Mouse (Mus musculus) stomach, embryonic 16.5 days (tissue): ENCODE data around the gene Hivep3. TPM values are rescaled to one million over a fixed set of nuclear protein-coding genes. Genes with fewer than 3 reads are reported as not detected.
A peak's percentile ranks its signal among the peaks of the same experiment; 100 is the strongest.

ENCODE experiments used
- ATAC-seq: fragments of 200-750 bp; cut with Nextera tagmentation; 2 replicates; pipeline ENCODE4 v1.8.0; 2017; ENCODE audit warnings: moderate number of reproducible peaks, moderate TSS enrichment; ENCODE audit not compliant: insufficient read depth, low FRiP score
- H3K27ac ChIP-seq: fragments of 300-500 bp; sonication (generic); 2 replicates; pipeline ENCODE4 v1.5.1; 2014; ENCODE audit warnings: low read length
- H3K27me3 ChIP-seq: fragments of 300-500 bp; sonication (generic); 2 replicates; pipeline ENCODE4 v1.6.1; 2014; ENCODE audit warnings: low read length, control low read depth, mixed read lengths; ENCODE audit not compliant: control insufficient read depth, insufficient read depth
- H3K36me3 ChIP-seq: fragments of 300-500 bp; sonication (generic); 2 replicates; pipeline ENCODE4 v1.6.1; 2014; ENCODE audit warnings: low read length; ENCODE audit not compliant: control insufficient read depth, insufficient read depth
- H3K4me1 ChIP-seq: fragments of 300-500 bp; sonication (generic); 2 replicates; pipeline ENCODE4 v1.6.1; 2014; ENCODE audit warnings: low read length, control low read depth, mixed read lengths; ENCODE audit not compliant: control insufficient read depth, insufficient read depth
- H3K4me2 ChIP-seq: fragments of 300-500 bp; sonication (generic); 2 replicates; pipeline ENCODE4 v1.6.1; 2014; ENCODE audit warnings: low read depth, low read length, mixed read lengths
- H3K4me3 ChIP-seq: fragments of 300-500 bp; sonication (generic); replicated peaks from 2 replicates; pipeline ENCODE4 v1.5.1; 2014; ENCODE audit warnings: mild to moderate bottlenecking, low read length
- H3K9ac ChIP-seq: fragments of 300-500 bp; sonication (generic); 2 replicates; pipeline ENCODE4 v1.6.1; 2014; ENCODE audit warnings: low read length
- H3K9me3 ChIP-seq: fragments of 300-500 bp; sonication (generic); replicated peaks from 2 replicates; pipeline ENCODE4 v1.6.1; 2016; ENCODE audit warnings: low read length, control low read depth; ENCODE audit not compliant: control insufficient read depth
- WGBS: fragments of 180-500 bp; shearing (Covaris S2); extraction: QIAGEN DNeasy Blood & Tissue Kit; methylation state at CpG from one replicate; pipeline ENCODE4 v1.1.7; 2014; 5-methylcytosine and 5-hydroxymethylcytosine counted together
- polyA plus RNA-seq: library from polyadenylated mRNA; unstranded; fragments of >200 nt; fragmentation: Nextera tagmentation; extraction: Ambion mirVana; gene quantifications from 2 replicates; pipeline ENCODE4 v1.2.1, GENCODE M21; 2015

The Hivep3 gene
- polyA plus RNA-seq, 1 experiment from 2014 or later = 8.8 TPM

DNA sequence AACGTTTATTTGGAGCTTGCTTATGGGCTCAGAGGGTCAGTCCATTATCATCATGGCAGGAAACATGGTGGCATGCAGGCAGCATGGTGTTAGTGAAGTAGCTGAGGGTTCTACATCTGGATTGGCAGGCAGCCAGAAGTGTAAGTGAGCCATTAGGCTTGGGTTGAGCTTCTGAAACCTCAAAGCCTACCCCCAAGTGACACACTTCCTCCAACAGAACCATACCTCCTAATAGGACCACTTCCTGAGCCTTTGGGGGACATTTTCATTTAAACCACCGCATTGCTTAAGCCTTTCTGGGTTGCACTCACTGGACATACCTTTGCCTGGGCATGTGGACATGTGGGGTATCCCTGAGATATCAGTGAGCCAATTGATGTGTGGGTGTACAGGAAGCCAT lies 307.9 kb downstream of the Hivep3 start:
- ATAC-seq = no peak
- H3K9ac ChIP-seq = no peak overlapping the region
- H3K27ac ChIP-seq = no peak overlapping the region
- WGBS = 89% methylated on average over 2 of the region's 2 CpGs
- H3K4me3 ChIP-seq = no peak overlapping the region
- H3K4me2 ChIP-seq = no peak overlapping the region
- no peaks in the 10 kb centered on the region for H3K4me1 ChIP-seq
- H3K36me3 ChIP-seq = no peaks in the 10 kb centered on the region
- H3K9me3 ChIP-seq = no peaks in the 10 kb centered on the region
- H3K27me3 ChIP-seq = no peaks in the 10 kb centered on the region

DNA sequence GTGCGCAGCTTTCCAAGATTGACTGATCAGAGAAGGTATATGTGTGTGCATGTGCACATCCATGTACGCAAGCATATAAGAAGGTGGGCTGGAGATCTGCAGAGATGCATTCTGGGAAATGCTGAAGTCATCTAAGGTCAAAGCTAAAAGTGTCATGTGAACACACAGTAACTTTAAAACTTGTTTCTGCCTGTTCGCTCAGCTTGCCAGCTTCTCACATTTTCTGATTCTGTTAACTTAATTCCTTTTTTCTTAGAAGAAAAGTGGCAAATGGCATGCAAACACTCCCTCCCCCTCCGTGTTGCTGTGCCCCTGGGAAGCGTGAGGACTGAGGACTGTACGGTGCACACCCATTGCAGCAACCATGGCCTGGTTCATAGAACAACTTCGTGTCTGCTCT lies 308.9 kb downstream of the Hivep3 start:
- H3K4me1 ChIP-seq = peaks cover 3% of the 10 kb centered on the region; the same call in 1 of the 2 replicates
- no peak for ATAC-seq
- H3K27ac ChIP-seq = no peak overlapping the region
- no peak overlapping the region for H3K4me3 ChIP-seq
- H3K4me2 ChIP-seq = no peak overlapping the region
- WGBS = 79% methylated on average over 7 of the region's 7 CpGs
- H3K36me3 ChIP-seq = no peaks in the 10 kb centered on the region
- no peaks in the 10 kb centered on the region for H3K9me3 ChIP-seq
- no peak overlapping the region for H3K9ac ChIP-seq
- no peaks in the 10 kb centered on the region for H3K27me3 ChIP-seq

DNA sequence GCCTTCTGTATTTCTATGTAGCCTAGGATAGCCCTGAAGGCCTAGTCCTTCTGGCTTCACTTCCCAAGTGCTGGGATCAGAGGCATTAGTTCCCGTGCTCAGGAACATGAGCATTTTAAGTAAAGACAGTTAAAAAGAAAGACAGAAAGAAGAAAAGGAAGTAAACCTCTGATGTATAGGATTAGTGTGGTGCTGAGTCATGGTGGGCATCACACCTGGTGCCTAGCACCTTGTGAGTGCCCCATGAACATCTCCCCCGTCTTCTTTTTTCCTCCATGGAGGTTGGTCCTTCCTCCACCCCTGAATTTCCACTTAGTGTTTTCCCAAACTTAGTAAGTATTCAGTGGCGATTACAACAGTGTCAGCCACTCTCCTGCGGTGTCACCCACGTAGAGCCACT lies 311.0 kb downstream of the Hivep3 start:
- 81% methylated on average over 5 of the region's 5 CpGs for WGBS
- no peak overlapping the region for H3K27ac ChIP-seq
- ATAC-seq = no peak

DNA sequence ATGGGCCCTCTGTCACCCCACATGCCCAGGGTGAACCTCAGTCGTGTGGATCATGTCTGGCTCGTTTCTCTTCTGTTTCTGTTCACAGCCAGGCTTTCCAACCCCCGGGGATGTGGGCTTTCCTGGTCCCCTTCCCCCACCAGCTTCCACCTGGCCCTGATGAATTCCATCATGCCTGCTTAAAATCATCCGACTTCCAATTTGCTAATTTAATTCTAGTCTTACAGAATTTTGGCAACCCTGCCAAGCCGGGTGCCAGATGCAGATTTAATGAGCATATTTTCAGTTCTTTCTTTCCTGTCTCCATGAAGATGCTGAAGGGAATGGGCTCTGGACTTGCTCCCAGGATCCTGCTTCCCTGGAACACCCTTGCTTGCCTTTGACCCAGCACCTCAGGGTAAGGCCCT lies 311.6 kb downstream of the Hivep3 start:
- no peak overlapping the region for H3K4me3 ChIP-seq
- no peaks in the 10 kb centered on the region for H3K27me3 ChIP-seq
- no peak overlapping the region for H3K9ac ChIP-seq
- H3K4me1 ChIP-seq = peaks cover 3% of the 10 kb centered on the region; the same call in 1 of the 2 replicates
- no peak overlapping the region for H3K4me2 ChIP-seq
- no peak for ATAC-seq
- 0 out of 2 replicates have a peak overlapping the region, but pooled peaks have one; percentile 6 for H3K27ac ChIP-seq
- H3K36me3 ChIP-seq = no peaks in the 10 kb centered on the region
- H3K9me3 ChIP-seq = no peaks in the 10 kb centered on the region
- 37% methylated on average over 5 of the region's 5 CpGs for WGBS

More for the DNA sequence above, 311.0 kb downstream of the Hivep3 start:
- Histone ChIP-seq H3K36me3 (no peaks in the 10 kb centered on the region), H3K4me2 (no peak overlapping the region), H3K9me3 (no peaks in the 10 kb centered on the region), H3K4me3 (no peak overlapping the region), H3K27me3 (no peaks in the 10 kb centered on the region), H3K4me1 (peaks cover 3% of the 10 kb centered on the region; the same call in 1 of the 2 replicates), H3K9ac (no peak overlapping the region)

DNA sequence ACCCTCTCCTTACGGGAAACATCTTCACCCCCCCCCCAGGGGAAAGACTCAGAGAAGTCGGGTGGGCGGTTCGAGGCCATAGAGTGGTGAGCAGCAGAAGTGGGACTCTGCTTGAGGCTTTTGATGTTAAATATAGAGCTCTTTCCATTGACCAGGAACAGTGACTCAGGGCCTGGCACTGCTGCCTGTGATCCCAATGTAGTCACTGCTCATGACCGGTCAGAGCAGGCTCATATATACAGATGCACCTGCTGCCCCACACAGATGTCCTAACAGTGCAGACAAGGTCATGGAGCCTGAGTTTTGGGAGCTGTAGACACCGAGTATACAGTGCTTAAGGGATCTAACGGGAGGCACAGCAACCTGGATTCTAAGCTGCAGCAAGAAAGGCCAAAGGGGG lies 312.3 kb downstream of the Hivep3 start:
- H3K27ac ChIP-seq = no peak overlapping the region
- H3K9me3 ChIP-seq = no peaks in the 10 kb centered on the region
- peaks cover 3% of the 10 kb centered on the region; the same call in 1 of the 2 replicates for H3K4me1 ChIP-seq
- WGBS = 75% methylated on average over 7 of the region's 7 CpGs
- no peak overlapping the region for H3K4me2 ChIP-seq
- H3K9ac ChIP-seq = no peak overlapping the region
- no peak overlapping the region for H3K4me3 ChIP-seq
- H3K27me3 ChIP-seq = no peaks in the 10 kb centered on the region
- ATAC-seq = no peak
- H3K36me3 ChIP-seq = no peaks in the 10 kb centered on the region

DNA sequence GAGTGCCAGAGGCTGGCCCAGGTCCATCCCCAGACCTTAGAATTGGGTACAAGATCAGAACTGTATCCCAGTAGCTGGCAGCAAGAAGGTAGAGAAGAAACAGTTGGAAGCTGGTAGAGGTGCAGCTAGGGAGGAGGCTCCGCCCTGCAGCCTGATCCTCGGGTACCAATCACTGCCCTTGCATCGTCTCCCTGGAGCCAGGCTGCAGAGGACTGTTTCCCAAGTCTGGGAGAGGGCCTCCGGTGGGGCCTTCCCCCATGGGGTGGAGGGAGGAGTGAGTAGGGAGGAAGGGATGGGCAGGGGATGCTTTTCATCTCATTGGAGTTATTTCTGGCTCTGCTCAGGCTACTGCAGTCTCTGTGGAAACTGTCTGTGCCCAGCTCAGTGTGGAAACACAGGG lies 313.5 kb downstream of the Hivep3 start:
- H3K4me3 ChIP-seq = no peak overlapping the region
- H3K36me3 ChIP-seq = no peaks in the 10 kb centered on the region
- no peaks in the 10 kb centered on the region for H3K27me3 ChIP-seq
- no peak overlapping the region for H3K9ac ChIP-seq
- H3K27ac ChIP-seq = no peak overlapping the region
- no peaks in the 10 kb centered on the region for H3K9me3 ChIP-seq
- 28% methylated on average over 4 of the region's 4 CpGs for WGBS
- peaks cover 3% of the 10 kb centered on the region; the same call in 1 of the 2 replicates for H3K4me1 ChIP-seq
- no peak for ATAC-seq
- no peak overlapping the region for H3K4me2 ChIP-seq

DNA sequence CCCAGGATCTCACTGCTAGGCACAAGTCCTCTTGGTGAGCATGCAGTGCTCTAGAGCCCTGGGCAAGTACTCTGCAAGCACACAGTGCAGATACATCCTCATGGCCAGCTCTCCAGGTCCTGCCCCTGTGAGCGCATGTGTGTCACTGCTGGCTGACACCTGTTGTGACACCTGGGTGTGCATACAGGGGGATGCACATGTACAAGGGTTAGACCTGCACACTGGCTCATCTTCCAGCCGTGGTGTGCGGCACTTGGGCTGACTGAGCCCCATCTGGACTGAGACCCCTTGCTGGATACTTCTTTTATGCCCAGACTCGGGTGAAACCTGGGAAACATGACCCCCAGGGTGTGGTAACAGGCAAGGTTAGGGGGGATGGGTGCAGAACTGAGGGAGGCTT lies 314.7 kb downstream of the Hivep3 start:
- Histone ChIP-seq H3K27ac (no peak overlapping the region), H3K9ac (no peak overlapping the region), H3K27me3 (no peaks in the 10 kb centered on the region), H3K36me3 (no peaks in the 10 kb centered on the region), H3K4me1 (peaks cover 3% of the 10 kb centered on the region; the same call in 1 of the 2 replicates), H3K9me3 (no peaks in the 10 kb centered on the region), H3K4me3 (no peak overlapping the region), H3K4me2 (no peak overlapping the region)
- ATAC-seq = no peak
- 81% methylated on average over 4 of the region's 4 CpGs for WGBS

DNA sequence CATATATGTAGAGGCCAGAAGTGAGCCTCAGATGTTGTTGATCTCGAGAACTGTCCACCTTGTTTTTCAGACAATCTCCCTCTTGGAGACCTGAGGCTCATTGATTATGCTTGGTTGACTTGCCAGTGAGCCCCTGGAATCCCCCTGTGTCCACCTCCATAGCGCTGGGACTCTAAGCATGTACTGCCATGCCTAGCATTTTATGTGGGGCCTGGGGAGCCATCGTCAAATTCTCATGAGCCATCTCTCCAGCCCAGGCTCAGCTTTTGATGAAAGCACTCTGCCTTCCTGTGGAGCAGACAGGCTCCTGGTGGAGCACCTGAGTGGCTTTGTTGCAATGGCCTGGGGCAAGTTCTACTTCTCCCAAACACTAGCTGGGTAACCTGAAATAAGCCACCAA lies 316.3 kb downstream of the Hivep3 start:
- Histone ChIP-seq H3K36me3 (no peaks in the 10 kb centered on the region), H3K9me3 (no peaks in the 10 kb centered on the region), H3K4me2 (no peak overlapping the region), H3K4me3 (no peak overlapping the region), H3K9ac (no peak overlapping the region), H3K27me3 (no peaks in the 10 kb centered on the region), H3K27ac (no peak overlapping the region), H3K4me1 (peaks cover 3% of the 10 kb centered on the region; the same call in 1 of the 2 replicates)
- WGBS = 89% methylated on average over 3 of the region's 3 CpGs
- no peak for ATAC-seq

DNA sequence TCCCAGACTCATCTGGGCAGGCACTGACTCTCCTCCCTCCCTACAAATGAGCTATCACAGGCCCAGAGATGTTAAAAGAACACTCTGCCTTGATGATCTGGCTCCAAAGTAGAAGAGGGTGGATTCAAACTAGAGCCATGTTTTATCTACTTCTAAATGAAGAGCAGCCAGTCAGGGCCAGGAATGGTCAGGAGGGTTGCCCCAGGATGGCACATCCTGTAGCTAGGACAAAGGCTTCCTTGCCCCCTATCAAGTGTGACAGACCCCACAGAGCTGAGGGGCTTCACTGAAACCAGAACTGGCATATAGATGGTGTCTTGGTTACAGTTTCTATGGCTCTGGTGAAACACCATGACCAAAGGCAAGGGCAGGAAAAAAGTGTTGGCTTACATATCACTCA lies 318.9 kb downstream of the Hivep3 start:
- H3K4me1 ChIP-seq = no peaks in the 10 kb centered on the region
- H3K4me2 ChIP-seq = no peak overlapping the region
- no peaks in the 10 kb centered on the region for H3K27me3 ChIP-seq
- no peak overlapping the region for H3K27ac ChIP-seq
- no peaks in the 10 kb centered on the region for H3K9me3 ChIP-seq
- no peaks in the 10 kb centered on the region for H3K36me3 ChIP-seq
- no peak overlapping the region for H3K4me3 ChIP-seq
- no peak overlapping the region for H3K9ac ChIP-seq
- no peak for ATAC-seq
